Mouse (Mus musculus) MEL (cell line): ENCODE measurements around the gene Myh2.

Experiments used
- CHD2 ChIP-seq: IDR thresholded peaks from 2 replicates; pipeline ENCODE4 v1.6.1; 2011; ENCODE audit warnings: low read length, improper control_type of control experiment
- CTCF ChIP-seq, 3 experiments: IDR thresholded peaks in 2 of 3; conservative IDR thresholded peaks in 1 of 3; 2 replicates each; pipeline ENCODE4 v1.5.1; 2011 to 2012; ENCODE audit warnings: low read length in 3 of 3, low read depth in 2 of 3, mild to moderate bottlenecking in 2 of 3, improper control_type of control experiment in 1 of 3, inconsistent platforms in 1 of 3, mixed read lengths in 1 of 3, moderate library complexity in 1 of 3; ENCODE audit not compliant: control insufficient read depth in 1 of 3, insufficient read depth in 1 of 3, poor library complexity in 1 of 3, severe bottlenecking in 1 of 3
- GABPA ChIP-seq: IDR thresholded peaks from 2 replicates; pipeline ENCODE4 v1.6.1; 2012; ENCODE audit warnings: low read depth, mild to moderate bottlenecking, inconsistent platforms, low read length, improper control_type of control experiment, moderate library complexity
- GATA1 ChIP-seq: IDR thresholded peaks from 2 replicates; pipeline ENCODE4 v1.6.1; 2011; ENCODE audit warnings: low read depth, low read length, improper control_type of control experiment
- MAFK ChIP-seq: IDR thresholded peaks from 2 replicates; pipeline ENCODE4 v1.6.1; 2011; ENCODE audit warnings: low read depth, mild to moderate bottlenecking, low read length, improper control_type of control experiment, borderline replicate concordance
- MAZ ChIP-seq: IDR thresholded peaks from 2 replicates; pipeline ENCODE4 v1.6.1; 2012; ENCODE audit warnings: low read depth, mild to moderate bottlenecking, inconsistent platforms, low read length, improper control_type of control experiment
- MYC ChIP-seq: IDR thresholded peaks from 2 replicates; pipeline ENCODE4 v1.6.1; 2011; ENCODE audit warnings: low read depth, mild to moderate bottlenecking, low read length, improper control_type of control experiment, moderate library complexity
- NRF1 ChIP-seq: IDR thresholded peaks from 2 replicates; pipeline ENCODE4 v1.6.1; 2014; ENCODE audit warnings: low read depth, mild to moderate bottlenecking, inconsistent platforms, low read length, improper control_type of control experiment, moderate library complexity; ENCODE audit not compliant: poor library complexity, insufficient read depth, severe bottlenecking
- POLR2A ChIP-seq, 2 experiments: IDR thresholded peaks; 2 replicates each; pipeline ENCODE4 v1.6.1; 2011 to 2012; ENCODE audit warnings: low read length in 2 of 2, mild to moderate bottlenecking in 2 of 2, control low read depth in 1 of 2, improper control_type of control experiment in 1 of 2, low read depth in 1 of 2, moderate library complexity in 1 of 2; ENCODE audit not compliant: control insufficient read depth in 1 of 2, insufficient read depth in 1 of 2, poor library complexity in 1 of 2
- RCOR1 ChIP-seq: IDR thresholded peaks from 2 replicates; pipeline ENCODE4 v1.6.1; 2012; ENCODE audit warnings: low read depth, mild to moderate bottlenecking, inconsistent platforms, low read length, improper control_type of control experiment
- TAL1 ChIP-seq: IDR thresholded peaks from 2 replicates; pipeline ENCODE4 v1.6.1; 2012; ENCODE audit warnings: mild to moderate bottlenecking, inconsistent platforms, low read length, moderate library complexity, mixed read lengths
- UBTF ChIP-seq: IDR thresholded peaks from 2 replicates; pipeline ENCODE4 v1.6.1; 2012; ENCODE audit warnings: low read depth, mild to moderate bottlenecking, inconsistent platforms, low read length, improper control_type of control experiment, moderate library complexity, borderline replicate concordance; ENCODE audit not compliant: insufficient read depth
- ZC3H11A ChIP-seq: IDR thresholded peaks from 2 replicates; pipeline ENCODE4 v1.6.1; 2012; ENCODE audit warnings: low read depth, mild to moderate bottlenecking, inconsistent platforms, low read length, improper control_type of control experiment
- ZNF384 ChIP-seq: IDR thresholded peaks from 2 replicates; pipeline ENCODE4 v1.6.1; 2012; ENCODE audit warnings: low read depth, mild to moderate bottlenecking, inconsistent platforms, low read length, improper control_type of control experiment

DNA sequence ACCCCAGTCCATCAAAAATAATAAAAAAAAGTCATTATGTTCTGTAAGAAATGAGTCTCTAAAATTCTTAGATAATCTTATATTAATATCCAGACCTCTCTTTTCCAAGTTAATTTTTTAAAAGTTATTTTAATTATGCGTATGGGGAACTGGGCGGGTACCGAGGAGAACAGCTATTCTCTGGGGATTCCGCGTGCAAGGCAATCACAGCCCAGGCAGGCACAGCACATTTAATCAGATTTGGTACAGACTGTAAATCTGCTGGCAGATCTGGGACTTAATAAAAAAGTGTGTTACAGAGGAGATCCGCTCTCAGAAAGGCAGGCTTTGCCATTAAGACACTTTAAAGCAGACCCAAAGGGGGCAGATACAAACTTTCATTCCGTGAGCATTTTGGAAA lies 45.9 kb upstream of the Myh2 start:
- TF ChIP-seq CTCF (IDR thresholded peaks at IDR 0.05 in 2 of 3, conservative IDR thresholded peaks at IDR 0.05 in 1 of 3; ENCODE audit: control insufficient read depth in 1 of 3, insufficient read depth in 1 of 3, low read depth in 2 of 3, low read length in 3 of 3, poor library complexity in 1 of 3, severe bottlenecking in 1 of 3) (no peak), MAFK (no peak), UBTF (no peak), CHD2 (no peak), POLR2A (IDR thresholded peaks at IDR 0.05; ENCODE audit: control insufficient read depth in 1 of 2, insufficient read depth in 1 of 2, low read depth in 1 of 2, low read length in 2 of 2, poor library complexity in 1 of 2) (no peak), GATA1 (no peak), ZNF384 (no peak), MYC (no peak), ZC3H11A (no peak), TAL1 (no peak), RCOR1 (no peak), GABPA (no peak), NRF1 (no peak), MAZ (no peak)
